7 mouse cellular contexts compared by ENCODE assay signal in genomic region chr5:26904324-26905041, GRCm38 (mm10).
DNase-seq lines count a peak whose midpoint lies in the region; ATAC-seq and TF ChIP-seq lines count a peak whose summit lies in the region.

No protein-coding gene starts in this region.

- peak overlapping the region; percentile 72 for H3K4me2 ChIP-seq in heart, embryonic 11.5 days
- peak overlapping the region; percentile 29; the same call in 1 of the 2 replicates for H3K4me2 ChIP-seq in liver, embryonic 15.5 days

- no peaks in the 10 kb centered on the region for H3K36me3 ChIP-seq in heart, embryonic 11.5 days (ENCODE audit: control insufficient read depth, insufficient read depth, low read length)
- no peaks in the 10 kb centered on the region for H3K36me3 ChIP-seq in liver, embryonic 15.5 days (replicated peaks)

- ATAC-seq in heart, embryonic 11.5 days (replicated peaks; ENCODE audit: insufficient number of reproducible peaks, low FRiP score, low TSS enrichment) = peak; percentile 66
- ATAC-seq in liver, embryonic 15.5 days (ENCODE audit: insufficient read depth) = no peak
- ATAC-seq in erythroblast, adult 5-6 weeks (replicated peaks; ENCODE audit: low FRiP score, poor library complexity, severe bottlenecking) = no peak

- H3K9me3 ChIP-seq in heart, embryonic 11.5 days (replicated peaks; ENCODE audit: control insufficient read depth, low read length) = no peaks in the 10 kb centered on the region
- no peaks in the 10 kb centered on the region for H3K9me3 ChIP-seq in liver, embryonic 15.5 days (replicated peaks)

- peak; percentile 93 for DNase-seq in brain, adult 2 months (ENCODE audit: low read depth, low spot score)
- peak; percentile 81 for DNase-seq in embryo, embryonic 10 days (ENCODE audit: low spot score)
- peak; percentile 39 to 43 for DNase-seq in layer of hippocampus, adult 2 months (ENCODE audit: low spot score in 2 of 2)
- DNase-seq in retina, adult 2 months (ENCODE audit: low read depth, low spot score) = peak; percentile 22

- H3K4me1 ChIP-seq in heart, embryonic 11.5 days (ENCODE audit: control insufficient read depth, insufficient read depth, low read length) = peaks cover 8% of the 10 kb centered on the region; the same call in 1 of the 2 replicates
- H3K4me1 ChIP-seq in liver, embryonic 15.5 days (replicated peaks) = no peaks in the 10 kb centered on the region

- TF ChIP-seq CTCF in layer of hippocampus, adult 2 months (conservative IDR thresholded peaks at IDR 0.05) = no peak

- 1% methylated on average over 31 of the region's 32 CpGs for WGBS in heart, embryonic 11.5 days (ENCODE audit: insufficient replicate concordance)
- 1% methylated on average over 32 of the region's 32 CpGs for WGBS in liver, embryonic 15.5 days (ENCODE audit: insufficient replicate concordance)

- no peak overlapping the region for H3K27ac ChIP-seq in heart, embryonic 11.5 days (ENCODE audit: low read depth, low read length)
- H3K27ac ChIP-seq in layer of hippocampus, adult 2 months = peak overlapping the region; percentile 55; the same call in 1 of the 2 replicates
- H3K27ac ChIP-seq in liver, embryonic 15.5 days (replicated peaks) = no peak overlapping the region

- H3K27me3 ChIP-seq in heart, embryonic 11.5 days (ENCODE audit: control insufficient read depth, insufficient read depth, low read length) = peaks cover 17% of the 10 kb centered on the region
- peaks cover 14% of the 10 kb centered on the region; the same call in 1 of the 2 replicates for H3K27me3 ChIP-seq in liver, embryonic 15.5 days

- peak overlapping the region; percentile 33 for H3K4me3 ChIP-seq in heart, embryonic 11.5 days (ENCODE audit: low read depth, low read length)
- peak overlapping the region; percentile 52 for H3K4me3 ChIP-seq in layer of hippocampus, adult 2 months
- no peak overlapping the region for H3K4me3 ChIP-seq in liver, embryonic 15.5 days (replicated peaks)

- peak overlapping the region; percentile 22; the same call in 1 of the 2 replicates for H3K9ac ChIP-seq in heart, embryonic 11.5 days (ENCODE audit: low read depth, low read length)
- H3K9ac ChIP-seq in liver, embryonic 15.5 days = no peak overlapping the region

Comparison
In these comparisons a context has a peak if more than half of its experiments do, and no peak if none do; other contexts are left out.
1. DNase-seq: peak in every context shown above with its lines; median percentile 93 in brain, adult 2 months; 81 in embryo, embryonic 10 days; 41 in layer of hippocampus, adult 2 months; 22 in retina, adult 2 months.